Mouse (Mus musculus) heart, postnatal 14 days (tissue): ENCODE results near the gene Tpcn1. TPM values are rescaled to one million over a fixed set of nuclear protein-coding genes. Genes with fewer than 3 reads are reported as not detected.
A peak's percentile ranks its signal among the peaks of the same experiment; 100 is the strongest.

Source experiments
- DNase-seq, 2 experiments: peaks; one replicate each; pipeline ENCODE4 v3.0.0; 2021 to 2022
- intact Hi-C: fragments of 180-260 bp; cut with DNase I; formaldehyde crosslinking; loops from one replicate; pipeline ENCODE4 v1.15.1; 2025
- total RNA-seq, 2 experiments: library from RNA; stranded (reverse); gene quantifications; 2 replicates each; pipeline ENCODE4 v1.2.3; 2021

Tpcn1 gene
- total RNA-seq, 2 experiments from 2014 or later, result 34.1 to 39.0 TPM

DNA sequence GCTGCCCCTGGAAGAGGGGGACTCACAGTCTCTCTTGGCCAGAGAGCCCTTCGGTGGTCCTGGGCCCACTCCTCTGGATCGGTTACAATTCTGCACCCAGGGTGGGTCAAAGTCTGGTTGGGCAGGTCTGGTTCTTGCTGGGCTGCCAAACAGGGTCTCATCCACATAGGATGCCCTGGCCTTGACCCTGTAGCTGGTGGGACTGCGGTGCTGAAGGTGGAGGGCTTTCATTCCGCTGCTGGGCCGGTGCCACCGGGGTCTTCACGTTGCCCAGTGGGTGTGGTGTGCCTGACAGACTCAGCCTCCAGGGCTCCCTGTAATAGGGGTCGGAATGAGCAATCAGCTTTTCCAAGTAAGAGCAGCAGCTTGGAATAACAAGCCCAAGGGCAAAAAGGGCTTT is 22.9 kb upstream of the Tpcn1 start:
- intact Hi-C loops, result no loop called here
- no peak for DNase-seq

DNA sequence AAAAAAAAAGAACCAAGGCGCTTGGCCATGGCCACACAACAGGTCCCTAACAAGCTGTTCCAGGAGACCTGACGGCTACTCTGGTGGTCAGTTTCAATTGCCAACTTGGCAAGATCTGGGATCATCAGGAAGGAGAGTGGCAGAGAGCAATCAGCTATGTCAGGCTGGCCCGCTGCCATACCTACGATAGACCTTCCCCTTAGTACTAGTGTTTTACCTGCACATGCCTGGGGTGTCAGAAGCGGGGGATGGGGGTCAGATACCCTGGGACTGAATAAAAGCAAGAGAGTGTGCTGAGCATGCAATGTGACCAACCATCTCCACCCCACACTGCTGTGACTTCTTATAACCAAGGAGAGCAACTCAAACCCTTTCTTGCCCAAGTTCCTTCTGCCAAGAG is 22.4 kb upstream of the Tpcn1 start:
- intact Hi-C loops, result no loop called here
- DNase-seq, result no peak

DNA sequence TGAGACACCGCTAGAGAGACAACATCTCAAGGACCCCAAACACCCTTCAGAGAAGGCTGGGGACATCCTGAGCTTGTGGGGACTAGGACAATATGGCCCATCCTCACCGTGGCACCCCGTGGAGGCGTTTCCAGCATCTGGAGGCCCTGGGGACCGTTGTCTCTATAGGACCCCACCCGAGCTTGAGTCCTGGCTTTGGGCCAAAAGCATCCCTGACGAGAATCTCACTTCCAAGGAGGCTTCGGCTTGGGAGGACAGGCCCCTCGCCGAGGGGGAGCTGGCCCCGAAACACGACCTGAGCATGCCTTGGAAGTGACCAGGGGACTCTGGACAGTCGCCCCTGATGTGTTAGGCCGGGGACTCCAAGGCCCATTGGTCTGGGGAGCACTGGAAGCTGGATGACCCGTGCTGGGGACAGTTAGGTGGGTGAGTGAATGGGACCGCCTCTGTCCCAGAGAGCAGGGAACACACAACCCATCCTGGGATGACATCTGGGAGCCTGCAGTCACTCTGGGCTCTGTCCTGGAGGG is 20.8 kb upstream of the Tpcn1 start:
- no peak for DNase-seq
- intact Hi-C loops, result loop anchor here (5.0 to 10.0 kb wide), 2 partner anchors 87 to 465 kb away; no protein-coding TSS in a partner anchor

DNA sequence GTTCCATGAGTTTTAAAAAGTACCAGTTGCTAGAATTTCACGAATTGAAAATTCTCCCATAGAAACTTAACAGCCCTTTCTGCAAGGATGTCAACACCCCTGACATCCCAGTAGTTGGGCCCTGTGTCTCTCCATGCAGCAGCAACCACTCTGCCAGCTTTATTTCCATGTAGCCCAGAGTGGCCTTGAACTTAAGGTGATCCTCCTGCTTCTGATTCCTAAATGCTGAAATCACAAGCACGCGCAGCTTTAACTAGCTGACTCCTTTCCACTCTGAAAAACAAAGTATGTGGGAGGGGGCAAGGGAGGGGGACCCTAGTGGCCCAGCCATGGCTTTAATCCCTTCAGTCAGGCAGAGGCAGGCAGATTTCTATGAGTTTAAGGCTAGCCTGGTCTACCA is 18.9 kb upstream of the Tpcn1 start:
- intact Hi-C loops, result loop anchor here (5.0 to 10.0 kb wide), 2 partner anchors 85 to 463 kb away; no protein-coding TSS in a partner anchor
- DNase-seq, result no peak

DNA sequence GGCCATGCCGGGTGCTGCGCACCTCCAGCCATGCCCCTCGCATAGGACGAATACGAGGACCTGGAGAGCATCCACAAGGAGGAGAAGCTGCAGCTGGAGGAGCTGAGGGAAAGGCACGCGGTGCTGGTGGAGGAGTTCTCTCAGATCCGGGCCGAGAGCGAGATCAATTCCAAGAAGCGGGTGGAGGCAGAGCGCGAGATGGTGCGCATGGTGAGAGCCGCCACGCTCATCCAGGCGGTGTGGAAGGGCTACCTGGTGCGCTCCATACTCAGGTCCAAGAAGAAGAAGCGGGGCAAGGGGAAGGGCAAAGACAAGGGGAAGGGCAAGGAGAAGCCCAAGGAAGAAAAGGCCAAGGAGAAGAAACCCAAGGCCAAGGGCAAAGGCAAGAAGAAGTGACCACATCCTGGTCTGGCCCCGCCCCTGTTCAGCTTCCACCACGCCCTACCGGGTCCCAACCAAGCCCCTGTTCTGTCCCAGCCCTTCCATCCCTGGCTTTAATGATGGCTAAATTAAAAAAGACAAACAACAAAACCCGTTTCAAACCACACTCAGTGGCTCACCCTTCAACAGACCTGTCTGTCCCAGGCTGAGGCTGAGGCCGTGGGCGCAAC is 18.2 kb upstream of the Tpcn1 start:
- DNase-seq, result no peak
- intact Hi-C loops, result loop anchor here (5.0 to 10.0 kb wide), 2 partner anchors 84 to 462 kb away; no protein-coding TSS in a partner anchor

DNA sequence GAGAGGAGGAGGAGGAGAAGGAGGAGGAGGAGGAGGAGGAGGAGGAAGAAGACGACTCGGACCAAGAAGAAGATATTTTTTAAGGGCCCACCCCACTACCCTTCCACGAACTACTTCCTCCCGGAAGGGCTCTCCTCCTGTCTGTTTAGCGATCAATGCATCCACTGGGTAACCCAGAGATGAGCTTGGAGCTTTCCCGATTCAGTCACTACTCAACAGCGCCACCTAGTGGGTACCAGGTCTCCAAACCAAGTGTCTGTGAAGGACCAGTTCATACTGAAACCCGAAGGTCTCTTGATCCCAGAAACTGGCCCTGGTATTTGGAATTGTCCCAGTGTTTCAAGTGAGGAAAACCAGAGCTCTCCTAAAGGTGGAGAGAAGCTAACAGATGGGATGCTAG is 17.2 kb upstream of the Tpcn1 start:
- intact Hi-C loops, result loop anchor here (1.0 to 10.0 kb wide), 3 partner anchors 83 to 461 kb away; no protein-coding TSS in a partner anchor
- peak; percentile 90 to 95 for DNase-seq

DNA sequence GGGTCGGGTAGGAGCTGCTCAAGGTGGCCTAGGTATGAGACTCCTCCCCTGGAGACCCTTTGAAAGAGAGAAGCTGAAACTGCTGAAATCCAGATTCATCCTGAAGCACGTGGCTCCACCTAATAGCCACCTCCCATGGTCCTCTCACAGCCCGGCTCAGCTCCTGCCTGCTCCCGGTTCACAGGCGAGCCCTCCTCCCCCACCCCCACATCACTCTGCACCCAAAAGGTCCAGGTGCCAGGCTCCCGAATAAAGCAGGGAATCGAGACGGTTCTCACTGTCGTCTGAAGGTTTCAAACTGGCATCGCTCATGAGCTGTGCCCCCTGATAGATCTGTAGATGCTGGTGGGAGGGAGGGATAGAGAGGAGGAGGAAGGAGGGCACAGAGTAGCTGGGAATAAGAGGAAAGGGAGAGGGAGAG is 16.8 kb upstream of the Tpcn1 start:
- DNase-seq, result no peak
- intact Hi-C loops, result loop anchor here (1.0 to 10.0 kb wide), 3 partner anchors 83 to 460 kb away; no protein-coding TSS in a partner anchor

DNA sequence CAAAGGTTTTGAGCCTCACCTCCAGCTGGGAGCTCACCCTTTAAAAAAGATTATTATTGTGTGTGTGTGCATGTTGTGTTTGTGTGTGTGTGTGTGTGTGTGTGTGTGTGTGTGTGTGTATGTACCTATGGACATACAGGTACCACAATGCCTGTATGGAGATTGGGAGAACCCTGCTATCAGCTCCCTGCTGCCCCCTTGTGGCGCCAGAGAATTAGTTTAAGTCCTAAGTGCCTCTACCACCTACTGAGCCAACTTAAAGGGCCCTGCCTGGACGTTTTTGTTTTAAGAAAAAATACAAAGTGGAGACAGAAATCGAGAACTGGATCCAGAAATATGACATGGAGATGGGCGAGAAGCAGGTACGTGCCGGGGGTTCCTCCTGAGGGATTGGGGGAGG is 16.4 kb upstream of the Tpcn1 start:
- intact Hi-C loops, result loop anchor here (1.0 to 10.0 kb wide), 3 partner anchors 83 to 460 kb away; no protein-coding TSS in a partner anchor
- peak; percentile 88 to 89 for DNase-seq

DNA sequence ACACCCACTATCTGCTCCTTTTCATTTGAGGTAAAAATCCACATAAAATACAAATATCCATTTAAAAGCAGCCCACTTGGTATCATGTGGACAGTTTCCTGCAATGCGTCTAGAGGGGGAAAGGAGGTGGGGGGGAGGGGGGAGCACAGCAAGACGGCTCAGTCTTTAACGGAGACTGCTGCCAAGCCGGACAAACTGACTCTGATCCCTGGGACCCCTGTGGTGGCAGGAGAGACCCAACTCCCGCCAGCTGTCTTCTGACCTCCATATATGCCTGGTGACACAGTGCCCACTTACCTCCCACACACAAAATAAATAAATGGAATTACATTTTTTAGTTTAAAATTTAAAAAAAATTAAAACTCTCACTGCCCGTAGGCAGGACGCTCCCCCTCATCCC is 15.0 kb upstream of the Tpcn1 start:
- intact Hi-C loops, result loop anchor here (10.0 kb wide), 1 partner anchor 459 kb away; no protein-coding TSS in a partner anchor
- DNase-seq, result no peak

DNA sequence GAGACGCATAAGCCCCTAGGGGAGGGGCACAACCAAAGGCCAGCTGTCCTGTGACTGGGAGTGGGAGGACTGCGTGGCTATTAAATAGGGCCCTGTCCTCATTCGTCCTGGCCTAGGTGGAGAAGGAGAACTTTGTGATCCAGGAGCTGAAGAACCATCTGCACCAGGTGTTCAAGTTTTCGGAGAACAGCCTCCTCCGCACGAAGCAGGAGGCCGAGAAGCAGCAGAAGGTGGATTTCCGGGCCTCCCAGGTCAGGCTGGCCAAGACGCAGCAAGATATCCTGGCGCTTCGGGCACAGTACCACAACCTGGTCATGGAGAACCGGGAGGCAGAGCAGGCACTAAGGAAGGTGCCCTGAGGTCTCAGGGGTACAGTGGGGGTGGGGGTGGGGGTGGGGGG is 13.7 kb upstream of the Tpcn1 start:
- intact Hi-C loops, result loop anchor here (10.0 kb wide), 1 partner anchor 457 kb away; no protein-coding TSS in a partner anchor
- DNase-seq, result no peak

DNA sequence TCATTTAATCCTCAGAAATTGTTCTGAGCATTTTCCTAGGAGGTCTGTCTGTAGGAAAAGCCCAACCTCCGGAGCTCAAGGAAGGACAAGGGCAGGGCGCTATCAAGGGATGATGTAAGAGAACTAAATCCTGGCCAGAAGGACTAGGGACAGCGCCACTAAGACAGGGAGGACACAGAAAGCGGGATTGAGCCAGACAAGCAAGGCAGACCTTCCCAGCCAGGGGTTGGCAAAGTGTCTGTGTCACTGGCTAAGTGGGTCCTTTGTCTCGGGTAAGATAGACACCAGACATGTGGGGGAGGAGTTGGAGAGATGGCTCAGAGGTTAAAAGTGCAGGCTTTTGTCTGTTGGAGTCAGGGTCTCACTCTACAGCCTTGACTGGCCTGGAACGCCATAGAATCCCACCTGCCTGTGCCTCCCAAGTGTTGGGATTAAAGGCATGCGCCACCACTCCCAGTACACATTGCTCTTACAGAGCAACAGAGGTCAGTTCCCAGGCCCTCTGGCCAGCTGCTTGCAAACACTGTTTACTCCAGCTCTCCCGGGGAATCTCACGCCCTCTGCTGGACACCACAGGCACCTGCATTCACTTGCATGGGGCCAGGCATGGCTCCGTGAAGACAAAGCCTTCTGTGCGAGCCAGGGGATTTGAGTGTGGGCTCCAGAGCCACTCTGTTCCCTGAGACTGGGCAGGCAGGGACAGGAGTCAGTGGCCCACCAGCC is 12.6 kb upstream of the Tpcn1 start:
- peak in 1 of 2 experiments; percentile 61 for DNase-seq
- intact Hi-C loops, result loop anchor here (10.0 kb wide), 1 partner anchor 456 kb away; no protein-coding TSS in a partner anchor

DNA sequence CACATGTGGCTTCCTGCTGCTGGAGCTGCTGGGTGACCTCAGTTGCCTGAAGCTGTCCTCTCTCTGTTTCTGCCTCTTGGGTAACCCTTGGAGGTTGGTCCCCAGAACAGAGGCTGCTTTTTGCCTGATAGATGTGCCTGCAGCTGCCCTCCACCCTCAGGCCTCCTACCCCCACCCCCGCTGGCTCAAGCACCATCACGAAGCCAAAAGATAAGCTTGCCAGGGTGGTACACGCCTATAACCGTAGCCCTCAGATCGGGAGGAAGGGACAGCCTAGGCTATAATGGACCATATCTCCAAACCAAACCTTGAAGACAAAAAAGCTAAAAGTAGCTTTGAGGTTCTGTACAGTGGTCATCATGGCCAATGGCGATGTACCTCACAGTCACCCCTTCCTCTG is 11.2 kb upstream of the Tpcn1 start:
- no peak for DNase-seq
- intact Hi-C loops, result loop anchor here (10.0 kb wide), 1 partner anchor 455 kb away; no protein-coding TSS in a partner anchor

DNA sequence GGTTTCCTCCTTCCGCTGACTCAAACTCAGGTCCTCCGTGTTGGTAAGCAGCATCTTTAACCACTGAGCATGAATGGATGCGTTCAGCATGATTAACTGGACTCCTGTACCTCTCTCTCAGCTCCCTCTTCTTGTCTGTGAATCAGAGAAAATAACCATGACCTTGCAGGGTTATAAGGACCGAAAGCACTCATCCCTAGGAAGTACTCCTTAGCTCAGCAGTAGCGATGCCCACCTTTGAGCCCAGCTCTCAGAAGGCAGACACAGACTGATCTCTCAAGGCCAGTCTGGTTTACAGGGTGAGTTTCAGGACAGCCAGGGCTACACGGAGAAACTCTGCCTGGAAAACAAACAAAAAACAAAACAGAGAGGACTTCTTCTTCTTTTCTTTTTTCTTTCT is 6.0 kb upstream of the Tpcn1 start:
- no peak for DNase-seq
- intact Hi-C loops, result no loop called here

DNA sequence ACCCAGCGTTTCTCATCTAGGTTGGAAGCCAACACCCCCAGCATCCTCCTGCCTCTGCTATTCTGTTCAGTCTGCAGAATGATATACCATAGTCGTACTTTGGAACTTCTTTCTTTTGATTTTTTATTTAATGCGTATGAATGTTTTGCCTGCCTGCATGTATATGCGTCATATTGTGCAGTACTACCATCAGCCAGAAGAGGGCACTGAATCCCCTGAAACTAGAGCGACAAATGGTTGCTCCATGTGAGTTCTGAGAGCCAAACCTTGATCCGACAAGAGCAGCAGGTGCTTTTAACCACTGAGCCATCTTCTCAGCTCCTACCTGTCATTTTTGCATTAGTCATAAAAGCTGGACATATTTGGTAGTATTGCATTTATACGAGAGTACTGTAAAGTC is 3.7 kb upstream of the Tpcn1 start:
- DNase-seq, result no peak
- intact Hi-C loops, result no loop called here

DNA sequence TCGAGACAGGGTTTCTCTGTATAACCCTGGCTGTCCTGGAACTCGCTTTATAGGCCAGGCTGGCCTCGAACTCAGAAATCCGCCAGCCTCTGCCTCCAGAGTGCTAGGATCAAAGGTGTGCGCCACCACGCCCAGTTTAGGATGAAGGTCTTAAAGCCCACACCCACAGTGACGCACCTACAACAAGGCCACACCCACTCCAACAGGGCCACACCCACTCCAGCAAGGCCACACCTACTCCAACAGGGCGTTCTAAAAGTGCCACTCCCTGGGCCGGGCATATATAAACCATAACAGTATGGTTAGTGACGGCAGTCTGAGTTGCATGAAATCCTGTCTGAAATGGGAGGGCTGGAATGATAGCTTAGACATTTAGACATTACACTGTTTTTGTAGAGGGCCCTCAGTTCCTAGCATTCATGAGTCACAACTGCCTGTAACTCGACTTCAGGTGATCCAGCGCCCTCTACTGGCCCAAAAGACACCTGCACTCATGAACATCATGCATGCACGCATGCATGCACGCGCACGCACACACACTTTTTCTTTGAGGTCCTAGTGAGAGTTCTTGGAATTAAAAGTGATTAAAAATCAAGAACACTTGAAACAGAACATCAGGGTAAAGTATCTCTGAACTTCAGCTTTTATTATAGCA is 2.0 kb upstream of the Tpcn1 start:
- intact Hi-C loops, result no loop called here
- DNase-seq, result peak in 1 of 2 experiments; percentile 45

DNA sequence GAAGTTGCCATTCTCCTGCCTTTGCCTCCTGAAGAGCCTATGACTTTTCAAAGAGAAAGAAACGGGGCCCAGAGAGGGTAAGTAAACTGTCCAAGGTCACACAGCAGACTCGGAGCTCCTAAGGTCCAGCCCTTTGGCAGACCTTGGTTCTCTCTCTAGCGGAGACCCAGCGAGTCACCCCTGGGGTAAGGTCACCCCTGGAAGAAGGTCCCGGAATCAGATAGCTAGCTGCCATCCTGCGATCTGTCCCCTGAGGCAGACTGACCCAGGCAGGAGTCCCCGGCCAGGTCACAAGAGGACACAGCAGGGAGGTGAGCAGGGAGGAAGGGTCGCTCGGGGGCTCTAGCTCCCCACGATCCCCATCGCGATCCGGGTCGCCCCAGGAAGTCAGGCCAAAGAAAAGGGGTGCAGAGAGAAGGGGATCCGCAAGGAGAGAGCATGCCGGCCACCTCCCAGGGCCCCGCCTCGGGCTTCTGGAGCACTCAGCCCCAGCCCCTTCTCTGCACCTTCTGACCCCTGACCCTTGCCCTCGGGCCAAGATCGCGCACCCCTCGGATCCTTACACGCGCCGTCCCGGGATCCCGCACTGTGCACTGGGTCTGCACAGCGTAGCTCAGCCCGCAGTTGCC is 419 bp downstream of the Tpcn1 start:
- DNase-seq, result no peak
- intact Hi-C loops, result loop anchor here (2.0 to 5.0 kb wide), 3 partner anchors 17 to 76 kb away; partner anchors contain the start of gene Slc8b1

DNA sequence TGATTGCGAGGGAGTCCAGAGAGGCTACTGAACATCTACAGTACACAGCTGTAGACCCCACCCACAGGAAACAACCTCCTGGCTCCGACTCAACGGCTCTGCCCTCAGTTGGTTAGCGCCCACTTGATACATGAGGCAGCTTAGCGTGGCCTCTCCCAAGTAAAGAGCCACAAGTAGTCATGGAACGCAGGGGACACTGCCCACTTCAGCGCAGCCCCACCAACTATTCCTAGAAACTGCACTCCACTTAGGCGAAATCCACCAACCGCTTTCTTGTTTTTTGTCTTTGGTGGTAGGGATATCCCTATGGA is 902 bp downstream of the Tpcn1 start:
- intact Hi-C loops, result loop anchor here (2.0 to 5.0 kb wide), 3 partner anchors 17 to 75 kb away; partner anchors contain the start of gene Slc8b1

DNA sequence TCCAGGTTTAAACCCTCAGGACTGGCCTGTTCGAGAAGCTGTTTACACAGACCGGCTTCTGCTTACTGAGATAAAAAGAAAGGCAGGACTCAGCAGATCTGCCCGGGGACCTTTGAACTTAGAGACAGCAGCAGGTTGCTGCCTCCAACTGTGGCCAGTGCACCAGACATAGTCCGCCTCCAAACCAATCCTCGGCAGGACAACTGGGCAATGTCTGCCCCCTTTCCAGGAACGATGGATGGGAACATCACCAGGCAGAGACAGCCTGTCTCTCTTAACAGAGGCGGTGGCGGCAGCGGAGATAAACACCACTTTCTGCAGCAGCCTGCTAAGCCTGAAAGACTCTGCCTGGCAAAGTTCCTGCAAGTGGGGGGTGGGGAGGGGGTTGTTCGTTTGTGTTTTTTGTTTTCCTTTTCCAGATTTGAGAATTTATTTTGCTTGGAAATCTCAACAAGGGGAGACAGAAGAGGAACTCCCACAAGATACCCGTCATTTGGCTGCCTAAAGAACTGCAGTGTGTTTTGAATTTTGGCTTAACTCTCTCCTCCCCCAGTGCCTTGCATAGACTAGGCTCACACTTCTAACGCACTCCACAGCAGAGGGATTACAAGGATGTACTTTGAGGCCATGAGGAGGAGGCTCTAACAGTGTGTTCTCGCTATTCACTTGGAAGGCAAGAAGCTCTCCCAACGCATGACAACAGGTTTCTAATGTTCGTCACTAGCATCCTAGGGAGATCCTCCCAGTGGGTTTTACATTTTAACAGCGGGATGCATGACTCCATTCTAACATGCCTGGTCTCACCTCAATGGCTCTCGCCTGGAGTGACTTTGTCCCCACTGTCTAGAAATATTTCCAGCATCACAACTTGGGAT is 1.5 kb downstream of the Tpcn1 start:
- intact Hi-C loops, result loop anchor here (2.0 to 5.0 kb wide), 3 partner anchors 16 to 75 kb away; partner anchors contain the start of gene Slc8b1
- DNase-seq, result peak in 1 of 2 experiments; percentile 50

More for the DNA sequence above, 902 bp downstream of the Tpcn1 start:
- peak in 1 of 2 experiments; percentile 53 for DNase-seq

DNA sequence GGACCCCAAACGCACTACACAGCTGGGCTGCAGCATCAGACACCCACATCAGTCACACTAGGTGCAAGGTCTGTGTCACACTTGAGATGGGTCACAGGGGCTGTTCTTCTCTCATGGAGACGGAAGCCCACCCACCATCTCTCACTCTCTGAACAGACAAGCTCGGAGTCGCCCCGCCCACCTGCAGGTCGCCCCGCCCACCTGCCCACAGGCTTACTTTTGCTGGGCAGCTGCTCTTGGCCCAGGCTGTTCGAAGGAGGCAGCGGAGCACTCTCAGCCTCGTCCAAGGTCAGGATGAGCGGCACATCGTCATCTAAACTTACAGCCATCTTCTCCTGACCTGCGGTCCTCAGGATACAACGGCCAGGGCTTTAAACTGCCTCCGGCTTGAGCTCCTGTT is 3.5 kb downstream of the Tpcn1 start:
- intact Hi-C loops, result loop anchor here (5.0 kb wide), 2 partner anchors 33 to 73 kb away; partner anchors contain the start of gene Slc8b1

More for the DNA sequence above, 3.5 kb downstream of the Tpcn1 start:
- no peak for DNase-seq
